Mouse (Mus musculus) urinary bladder, adult 18-20 months (tissue): ENCODE results near the gene Macrod1.

Experiments
- DNase-seq, 2 experiments: peaks; one replicate each; pipeline ENCODE4 v3.0.0; 2022; ENCODE audit warnings: low spot score in 2 of 2, mixed read lengths in 2 of 2

Gene Macrod1

GRCm38 (mm10) chr19:7168423-7168822 lies 111.8 kb downstream of the Macrod1 start:
- no peak for DNase-seq

GRCm38 (mm10) chr19:7170916-7171315 lies 114.3 kb downstream of the Macrod1 start:
- no peak for DNase-seq

GRCm38 (mm10) chr19:7171447-7171846 lies 114.8 kb downstream of the Macrod1 start:
- no peak for DNase-seq

- DNase-seq = no peak
Observed at GRCm38 (mm10) chr19:7172051-7172866, 115.6 kb downstream of the Macrod1 start.

GRCm38 (mm10) chr19:7176041-7176696 lies 119.6 kb downstream of the Macrod1 start:
- no peak for DNase-seq

- peak in 1 of 2 experiments; percentile 48 for DNase-seq
Observed at GRCm38 (mm10) chr19:7177804-7178511, 121.3 kb downstream of the Macrod1 start.

GRCm38 (mm10) chr19:7178841-7179452 lies 122.3 kb downstream of the Macrod1 start:
- no peak for DNase-seq

GRCm38 (mm10) chr19:7180756-7181405 lies 124.3 kb downstream of the Macrod1 start:
- no peak for DNase-seq

- DNase-seq = no peak
Observed at GRCm38 (mm10) chr19:7181496-7181895, 124.9 kb downstream of the Macrod1 start.

GRCm38 (mm10) chr19:7182273-7182949 lies 125.8 kb downstream of the Macrod1 start:
- peak; percentile 52 to 71 for DNase-seq

- no peak for DNase-seq
Observed at GRCm38 (mm10) chr19:7183419-7183818, 126.8 kb downstream of the Macrod1 start.

GRCm38 (mm10) chr19:7185059-7185458 lies 128.4 kb downstream of the Macrod1 start:
- DNase-seq = no peak

- no peak for DNase-seq
Observed at GRCm38 (mm10) chr19:7185715-7186291, 129.2 kb downstream of the Macrod1 start.

GRCm38 (mm10) chr19:7187157-7187556 lies 130.5 kb downstream of the Macrod1 start:
- no peak for DNase-seq

GRCm38 (mm10) chr19:7189026-7189425 lies 132.4 kb downstream of the Macrod1 start:
- DNase-seq = no peak

- no peak for DNase-seq
Observed at GRCm38 (mm10) chr19:7190986-7191385, 134.4 kb downstream of the Macrod1 start.

GRCm38 (mm10) chr19:7191639-7192038 lies 135.0 kb downstream of the Macrod1 start:
- no peak for DNase-seq

- DNase-seq = no peak
Observed at GRCm38 (mm10) chr19:7192561-7192967, 136.0 kb downstream of the Macrod1 start.

- peak in 1 of 2 experiments; percentile 68 for DNase-seq
Observed at GRCm38 (mm10) chr19:7195900-7196728, 139.5 kb downstream of the Macrod1 start.
